Comparison of ENCODE assay signal across 9 mouse cellular contexts in the genomic region with DNA sequence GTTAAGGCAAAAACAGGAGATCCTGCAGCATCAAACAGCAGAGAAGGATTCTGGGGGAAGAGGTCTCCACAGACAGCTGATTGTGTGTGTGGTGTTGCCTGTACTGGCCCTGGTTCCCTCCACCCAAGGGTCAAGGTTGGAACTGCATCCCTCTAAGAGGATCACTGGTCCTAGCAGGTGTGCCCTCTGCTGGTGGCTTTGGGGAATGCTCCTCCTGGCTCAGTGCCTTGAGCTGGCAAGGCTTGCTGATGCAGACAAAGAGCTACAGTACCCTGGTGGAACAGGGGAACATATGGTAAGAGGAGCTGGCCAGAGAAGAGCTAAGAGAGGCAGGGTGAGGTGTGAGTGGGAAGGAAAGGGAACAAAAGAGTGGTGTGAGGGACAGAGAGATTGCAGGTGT. TPM values are rescaled to one million over a fixed set of nuclear protein-coding genes. Genes with fewer than 3 reads are reported as not detected.
DNase-seq lines count a peak whose midpoint lies in the region; ATAC-seq and TF ChIP-seq lines count a peak whose summit lies in the region.
"Had no signal": no experiment of that assay in that cellular context is flagged by ENCODE, and none has a peak within 500 bp of the region (broad histone marks: within the 10 kb centered on the region; RNA-seq: fewer than 3 reads in every experiment).

No protein-coding gene starts in this region.

- no peaks in the 10 kb centered on the region for H3K36me3 ChIP-seq in forebrain, embryonic 11.5 days (ENCODE audit: control insufficient read depth, insufficient read depth, low read length)
- no peaks in the 10 kb centered on the region for H3K36me3 ChIP-seq in heart, embryonic 16.5 days (ENCODE audit: control insufficient read depth, insufficient read depth)
- H3K36me3 ChIP-seq in liver, embryonic 13.5 days: peaks cover 6% of the 10 kb centered on the region
- no peaks in the 10 kb centered on the region for H3K36me3 ChIP-seq in neural tube, embryonic 12.5 days
- no peaks in the 10 kb centered on the region for H3K36me3 ChIP-seq in stomach, postnatal 0 days (ENCODE audit: control insufficient read depth, insufficient read depth, low read length)

- H3K4me2 ChIP-seq in forebrain, embryonic 11.5 days (ENCODE audit: low read depth, low read length, severe bottlenecking): no peak overlapping the region
- H3K4me2 ChIP-seq in heart, embryonic 16.5 days (ENCODE audit: low read depth, low read length): no peak overlapping the region
- H3K4me2 ChIP-seq in liver, embryonic 13.5 days: no peak overlapping the region
- H3K4me2 ChIP-seq in neural tube, embryonic 12.5 days (replicated peaks): 0 out of 2 replicates have a peak overlapping the region, but pooled peaks have one; percentile 14
- H3K4me2 ChIP-seq in stomach, postnatal 0 days (replicated peaks; ENCODE audit: low read depth): no peak overlapping the region

- TF ChIP-seq CTCF in stomach, postnatal 0 days (IDR thresholded peaks at IDR 0.05; ENCODE audit: low read depth): peak; percentile 100

- ATAC-seq in forebrain, embryonic 11.5 days (replicated peaks; ENCODE audit: low FRiP score): peak; percentile 78
- peak; percentile 73 for ATAC-seq in heart, embryonic 16.5 days (replicated peaks; ENCODE audit: extremely low read depth, insufficient read depth, low FRiP score)
- ATAC-seq in liver, embryonic 13.5 days (ENCODE audit: low read depth): peak; percentile 78
- ATAC-seq in neural tube, embryonic 12.5 days (ENCODE audit: low FRiP score, low read depth): peak; percentile 65
- ATAC-seq in stomach, postnatal 0 days (ENCODE audit: low FRiP score, low TSS enrichment): peak; percentile 78

- no peak for TF ChIP-seq EP300 in stomach, postnatal 0 days (optimal IDR thresholded peaks at IDR 0.05)

- no peak overlapping the region for H3K4me3 ChIP-seq in forebrain, embryonic 11.5 days (ENCODE audit: low read depth, low read length)
- H3K4me3 ChIP-seq in heart, embryonic 16.5 days (ENCODE audit: low read length): no peak overlapping the region
- H3K4me3 ChIP-seq in liver, embryonic 13.5 days (replicated peaks): no peak overlapping the region
- no peak overlapping the region for H3K4me3 ChIP-seq in neural tube, embryonic 12.5 days
- H3K4me3 ChIP-seq in stomach, postnatal 0 days (ENCODE audit: low read depth, low read length): no peak overlapping the region

- no peaks in the 10 kb centered on the region for H3K27me3 ChIP-seq in forebrain, embryonic 11.5 days (ENCODE audit: control insufficient read depth, insufficient read depth, low read length)
- 0 out of 2 replicates have a peak, but pooled peaks cover 1% of the 10 kb centered on the region for H3K27me3 ChIP-seq in heart, embryonic 16.5 days (ENCODE audit: control insufficient read depth, insufficient read depth, low read length)
- peaks cover 22% of the 10 kb centered on the region for H3K27me3 ChIP-seq in liver, embryonic 13.5 days
- H3K27me3 ChIP-seq in neural tube, embryonic 12.5 days (replicated peaks): no peaks in the 10 kb centered on the region
- no peaks in the 10 kb centered on the region for H3K27me3 ChIP-seq in stomach, postnatal 0 days (ENCODE audit: control insufficient read depth, insufficient read depth, low read length)

- H3K9ac ChIP-seq in forebrain, embryonic 11.5 days (ENCODE audit: low read length): peak overlapping the region; percentile 12; the same call in 1 of the 2 replicates
- H3K9ac ChIP-seq in heart, embryonic 16.5 days (ENCODE audit: low read length): no peak overlapping the region
- no peak overlapping the region for H3K9ac ChIP-seq in liver, embryonic 13.5 days
- no peak overlapping the region for H3K9ac ChIP-seq in neural tube, embryonic 12.5 days
- no peak overlapping the region for H3K9ac ChIP-seq in stomach, postnatal 0 days (ENCODE audit: low read length)

- H3K9me3 ChIP-seq in forebrain, embryonic 11.5 days (ENCODE audit: control insufficient read depth, low read length): no peaks in the 10 kb centered on the region
- no peaks in the 10 kb centered on the region for H3K9me3 ChIP-seq in heart, embryonic 16.5 days (replicated peaks; ENCODE audit: control insufficient read depth, low read length)
- H3K9me3 ChIP-seq in liver, embryonic 13.5 days (replicated peaks): no peaks in the 10 kb centered on the region
- H3K9me3 ChIP-seq in neural tube, embryonic 12.5 days: no peaks in the 10 kb centered on the region
- H3K9me3 ChIP-seq in stomach, postnatal 0 days (ENCODE audit: control insufficient read depth, low read length): no peaks in the 10 kb centered on the region

- DNase-seq in CD8-positive naive resting alpha-beta T cell, adult 2 months (ENCODE audit: low read depth in 2 of 2, low spot score in 2 of 2): peak; percentile 78 to 83
- peak; percentile 90 for DNase-seq in c-Kit-positive CD71-negative TER-119-negative erythroid progenitor cells, embryonic 14.5 days (ENCODE audit: low read depth)
- DNase-seq in forebrain, embryonic 11.5 days (ENCODE audit: low spot score): peak; percentile 96
- peak; percentile 92 to 96 for DNase-seq in kidney, postnatal 25 days
- DNase-seq in liver, embryonic 13.5 days: peak; percentile 81
- DNase-seq in stomach, postnatal 0 days (ENCODE audit: low spot score): peak; percentile 95

- peaks cover 2% of the 10 kb centered on the region; the same call in 1 of the 2 replicates for H3K4me1 ChIP-seq in forebrain, embryonic 11.5 days (replicated peaks; ENCODE audit: control insufficient read depth, insufficient read depth, low read length)
- H3K4me1 ChIP-seq in heart, embryonic 16.5 days (ENCODE audit: control insufficient read depth, insufficient read depth, low read length): peaks cover 4% of the 10 kb centered on the region; the same call in 1 of the 2 replicates
- peaks cover 34% of the 10 kb centered on the region for H3K4me1 ChIP-seq in liver, embryonic 13.5 days (replicated peaks)
- peaks cover 7% of the 10 kb centered on the region for H3K4me1 ChIP-seq in neural tube, embryonic 12.5 days
- no peaks in the 10 kb centered on the region for H3K4me1 ChIP-seq in stomach, postnatal 0 days (replicated peaks; ENCODE audit: control insufficient read depth, insufficient read depth)

- H3K27ac ChIP-seq in forebrain, embryonic 11.5 days (ENCODE audit: low read depth, low read length): no peak overlapping the region
- no peak overlapping the region for H3K27ac ChIP-seq in heart, embryonic 16.5 days (ENCODE audit: low read length)
- no peak overlapping the region for H3K27ac ChIP-seq in liver, embryonic 13.5 days
- H3K27ac ChIP-seq in neural tube, embryonic 12.5 days: no peak overlapping the region
- H3K27ac ChIP-seq in stomach, postnatal 0 days (replicated peaks): no peak overlapping the region

RNA-seq across cellular contexts. Expression of a gene that starts 6.2 kb away (rescaled TPM):
- not detected in 2 replicates for polyA plus RNA-seq in forebrain, embryonic 11.5 days (2014; fragmentation: Nextera tagmentation; extraction: Ambion mirVana)
- polyA plus RNA-seq in heart, embryonic 16.5 days (2015; fragmentation: Nextera tagmentation; extraction: Ambion mirVana): not detected in 2 replicates
- polyA plus RNA-seq in liver, embryonic 13.5 days (2015; fragmentation: Nextera tagmentation; extraction: Ambion mirVana): not detected in 2 replicates
- not detected in 2 replicates for polyA plus RNA-seq in neural tube, embryonic 12.5 days (2016; fragmentation: Nextera tagmentation; extraction: Ambion mirVana)
- 0.10 TPM in 1 of 2 replicates, not detected in the other for polyA plus RNA-seq in stomach, postnatal 0 days (2015; fragmentation: Nextera tagmentation; extraction: Ambion mirVana)
- polyA plus RNA-seq: gonadal fat pad, adult 2 months had no signal

RNA-seq across cellular contexts. Expression of a gene that starts 11.2 kb away (rescaled TPM):
- polyA plus RNA-seq in forebrain, embryonic 11.5 days (2014; fragmentation: Nextera tagmentation; extraction: Ambion mirVana): 23.5 and 25.9 TPM in 2 replicates
- 5.5 and 6.9 TPM in 2 replicates for polyA plus RNA-seq in heart, embryonic 16.5 days (2015; fragmentation: Nextera tagmentation; extraction: Ambion mirVana)
- 17.5 and 22.1 TPM in 2 replicates for polyA plus RNA-seq in liver, embryonic 13.5 days (2015; fragmentation: Nextera tagmentation; extraction: Ambion mirVana)
- polyA plus RNA-seq in neural tube, embryonic 12.5 days (2016; fragmentation: Nextera tagmentation; extraction: Ambion mirVana): 34.3 and 37.6 TPM in 2 replicates
- polyA plus RNA-seq in stomach, postnatal 0 days (2015; fragmentation: Nextera tagmentation; extraction: Ambion mirVana): 4.7 and 5.3 TPM in 2 replicates

RNA-seq across cellular contexts. Expression of a gene that starts 34.4 kb away (rescaled TPM):
- 2.5 and 2.7 TPM in 2 replicates for polyA plus RNA-seq in forebrain, embryonic 11.5 days (2014; fragmentation: Nextera tagmentation; extraction: Ambion mirVana)
- polyA plus RNA-seq in heart, embryonic 16.5 days (2015; fragmentation: Nextera tagmentation; extraction: Ambion mirVana): 9.9 and 10.3 TPM in 2 replicates
- polyA plus RNA-seq in liver, embryonic 13.5 days (2015; fragmentation: Nextera tagmentation; extraction: Ambion mirVana): 5.8 and 6.6 TPM in 2 replicates
- polyA plus RNA-seq in neural tube, embryonic 12.5 days (2016; fragmentation: Nextera tagmentation; extraction: Ambion mirVana): 4.9 and 6.5 TPM in 2 replicates
- 5.7 and 6.1 TPM in 2 replicates for polyA plus RNA-seq in stomach, postnatal 0 days (2015; fragmentation: Nextera tagmentation; extraction: Ambion mirVana)
